Mouse (Mus musculus): ENCODE measurements around the gene Shmt2.

DNA sequence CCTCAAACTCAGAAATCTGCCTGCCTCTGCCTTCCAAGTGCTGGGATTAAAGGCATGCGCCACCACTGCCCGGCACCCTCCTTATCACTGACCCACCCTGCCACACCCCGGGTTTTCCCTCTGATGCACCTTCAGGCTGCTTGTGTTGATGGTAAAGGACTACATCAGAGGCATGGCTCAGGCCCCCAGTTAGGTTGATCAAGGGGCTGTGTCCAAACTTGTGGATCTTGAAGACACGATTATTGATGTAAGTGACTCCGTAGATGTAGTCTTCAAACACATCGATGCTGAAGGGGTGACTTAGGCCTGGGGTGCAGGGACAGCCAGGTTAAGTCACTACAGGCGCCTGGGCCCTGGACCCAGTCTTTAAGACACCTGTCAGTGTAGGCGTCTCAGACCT is 19.3 kb upstream of the Shmt2 start:
- TF ChIP-seq CTCF (IDR thresholded peaks at IDR 0.05; ENCODE audit: extremely low read depth, insufficient read depth, insufficient read length, insufficient replicate concordance) (no peak), POLR2A (IDR thresholded peaks at IDR 0.05; ENCODE audit: low read depth, low read length) (no peak)

All from spleen, adult 2 months (tissue).